Mouse (Mus musculus) frontal cortex, adult (tissue): ENCODE measurements around the gene Wbp1.
A peak's percentile ranks its signal among the peaks of the same experiment; 100 is the strongest.

Source experiments
- ATAC-seq: cut with Nextera tagmentation; 2 replicates; pipeline ENCODE4 v1.9.2; 2017; ENCODE audit warnings: mild to moderate bottlenecking, moderate library complexity, mixed read lengths; ENCODE audit not compliant: low TSS enrichment

Wbp1 gene

GRCm38 (mm10) chr6:83116373-83117164 lies 4.8 kb downstream of the Wbp1 start:
- no peak for ATAC-seq

DNA sequence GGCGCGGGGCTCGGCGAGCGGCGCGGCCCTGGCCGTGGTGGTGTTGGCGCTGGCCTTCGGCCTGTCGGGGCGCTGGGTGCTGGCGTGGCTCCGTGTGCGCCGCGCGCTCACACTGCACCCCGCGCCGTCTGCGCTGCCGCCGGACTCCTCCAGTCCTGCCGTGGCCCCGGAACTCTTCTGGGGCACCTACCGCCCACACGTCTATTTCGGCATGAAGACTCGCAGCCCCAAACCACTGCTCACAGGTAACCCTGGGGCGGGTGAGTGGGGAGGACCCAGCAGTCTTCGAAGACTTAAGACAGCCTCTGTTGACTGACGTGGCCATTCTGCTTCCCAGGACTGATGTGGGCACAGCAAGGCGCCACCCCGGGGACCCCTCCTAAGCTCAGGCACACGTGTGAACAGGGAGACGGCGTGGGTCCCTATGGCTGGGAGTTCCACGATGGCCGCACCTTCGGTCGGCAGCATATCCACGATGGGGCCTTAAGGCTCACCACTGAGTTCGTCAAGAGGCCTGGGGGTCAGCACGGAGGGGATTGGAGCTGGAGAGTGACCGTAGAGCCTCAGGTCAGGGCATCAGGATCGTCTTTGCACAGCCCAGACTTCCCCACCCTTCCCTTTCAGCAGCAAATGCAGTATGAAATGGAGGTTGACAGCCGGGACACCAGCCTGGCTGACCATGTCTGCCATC lies 5.5 kb downstream of the Wbp1 start:
- ATAC-seq, result peak; percentile 28

- ATAC-seq, result peak; percentile 87
Observed at GRCm38 (mm10) chr6:83115011-83115671, 6.2 kb downstream of the Wbp1 start, which contains the start of gene Mogs. Gene Mogs, plus strand, starts transcription at chr6:83115496.

- ATAC-seq, result no peak
Observed at GRCm38 (mm10) chr6:83111510-83112136, 9.7 kb downstream of the Wbp1 start.

DNA sequence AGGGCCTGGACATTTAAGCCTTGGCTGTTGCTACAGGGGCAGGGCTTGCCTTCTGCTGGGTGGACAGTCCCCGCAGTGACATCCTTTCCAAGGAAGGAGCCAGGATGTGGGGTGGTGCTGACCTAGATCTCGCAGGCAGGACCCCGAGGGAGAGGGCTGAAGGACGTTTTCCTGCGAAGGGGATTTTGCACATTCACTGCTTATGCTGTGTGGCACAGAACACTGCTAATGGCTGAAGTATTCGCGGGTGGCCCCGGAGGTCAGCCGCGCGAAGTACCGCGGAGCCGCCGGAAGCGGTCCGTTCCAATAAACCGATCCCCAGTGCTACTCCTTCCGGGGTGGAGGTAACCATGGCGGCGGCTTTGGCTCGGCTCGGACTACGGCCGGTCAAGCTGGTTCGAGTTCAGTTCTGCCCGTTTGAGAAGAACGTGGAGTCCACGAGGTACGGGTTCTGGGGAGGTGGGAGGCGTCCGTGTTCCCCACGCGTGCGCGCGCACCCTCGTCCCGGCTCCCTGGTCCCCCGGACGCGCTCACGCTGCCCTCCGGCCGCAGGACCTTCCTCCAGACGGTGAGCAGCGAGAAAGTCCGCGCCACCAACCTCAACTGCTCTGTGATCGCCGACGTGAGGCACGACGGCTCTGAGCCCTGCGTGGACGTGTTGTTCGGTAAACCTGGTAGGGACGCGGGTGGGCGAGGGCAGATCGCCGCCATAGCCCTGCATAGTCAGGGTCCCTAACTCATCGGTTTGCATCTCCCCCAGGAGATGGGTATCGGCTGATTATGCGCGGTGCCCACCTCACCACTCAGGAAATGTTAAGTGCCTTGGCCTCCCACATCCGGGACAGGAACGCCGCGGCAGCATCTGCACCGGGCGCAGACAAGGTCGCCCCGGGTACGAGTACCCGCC lies 12.3 kb downstream of the Wbp1 start, which contains the start of gene Mrpl53:
TSS of gene Mrpl53 (plus strand) at position 279 of the 907 bp plus-strand sequence.
- ATAC-seq, result peak; percentile 82

GRCm38 (mm10) chr6:83107566-83108400 lies 13.6 kb downstream of the Wbp1 start:
- ATAC-seq, result no peak

DNA sequence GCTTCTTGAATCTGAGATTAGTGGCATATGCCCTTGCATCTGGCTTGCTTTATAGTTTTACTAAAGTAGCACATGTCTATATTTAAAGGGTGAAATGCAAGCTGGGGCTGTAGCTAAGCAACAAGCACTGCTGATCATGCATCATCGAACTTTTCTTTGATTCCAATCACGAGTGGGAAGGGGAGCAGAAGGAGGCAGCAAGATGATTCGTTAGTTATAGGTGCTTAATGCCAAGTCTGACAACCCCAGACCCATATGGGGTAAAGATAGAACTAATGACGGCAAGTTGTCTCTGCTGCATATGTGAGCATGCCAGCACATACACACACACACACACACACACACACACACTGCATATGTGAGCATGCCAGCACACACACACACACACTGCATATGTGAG lies 17.2 kb downstream of the Wbp1 start:
- no peak for ATAC-seq

DNA sequence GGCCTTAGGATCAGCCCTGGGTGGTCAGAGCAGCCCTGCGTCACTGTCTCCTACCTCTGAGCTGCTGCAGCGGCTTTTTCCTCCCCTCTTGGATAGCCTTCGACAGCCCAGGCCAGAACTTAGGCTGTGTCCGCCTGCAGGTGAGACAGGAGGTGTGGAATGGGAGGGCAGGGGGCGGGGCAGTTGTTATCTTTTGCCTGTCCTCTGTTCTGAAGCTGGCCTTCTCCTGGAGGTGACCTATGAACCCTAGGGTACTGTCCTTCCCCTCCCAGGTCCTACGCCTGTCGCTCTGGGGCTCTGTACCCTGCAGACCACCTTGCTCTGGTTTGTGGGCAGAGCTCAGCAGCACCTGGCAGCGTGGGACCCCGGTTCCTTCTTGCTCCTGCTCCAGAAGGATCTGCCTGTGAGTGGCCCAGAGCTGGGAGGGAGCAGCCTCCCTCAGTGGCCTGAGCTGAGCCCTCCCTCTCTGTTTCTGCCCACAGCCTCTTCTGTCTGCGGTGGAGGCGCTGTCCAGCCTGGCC lies 18.2 kb downstream of the Wbp1 start:
- ATAC-seq, result no peak

- peak; percentile 75 for ATAC-seq
Observed at GRCm38 (mm10) chr6:83101688-83102556, 19.4 kb downstream of the Wbp1 start.

- peak; percentile 62 for ATAC-seq
Observed at GRCm38 (mm10) chr6:83101316-83101687, 20.1 kb downstream of the Wbp1 start, which contains the start of the genes Ccdc142 and Gm42688. Gene Ccdc142, plus strand, starts transcription at chr6:83101601. Gene Gm42688, plus strand, starts transcription at chr6:83101617.

- no peak for ATAC-seq
Observed at GRCm38 (mm10) chr6:83098411-83098810, 22.9 kb downstream of the Wbp1 start.

- no peak for ATAC-seq
Observed at GRCm38 (mm10) chr6:83095968-83096367, 25.4 kb downstream of the Wbp1 start.

GRCm38 (mm10) chr6:83092416-83093127 lies 28.8 kb downstream of the Wbp1 start:
- no peak for ATAC-seq

DNA sequence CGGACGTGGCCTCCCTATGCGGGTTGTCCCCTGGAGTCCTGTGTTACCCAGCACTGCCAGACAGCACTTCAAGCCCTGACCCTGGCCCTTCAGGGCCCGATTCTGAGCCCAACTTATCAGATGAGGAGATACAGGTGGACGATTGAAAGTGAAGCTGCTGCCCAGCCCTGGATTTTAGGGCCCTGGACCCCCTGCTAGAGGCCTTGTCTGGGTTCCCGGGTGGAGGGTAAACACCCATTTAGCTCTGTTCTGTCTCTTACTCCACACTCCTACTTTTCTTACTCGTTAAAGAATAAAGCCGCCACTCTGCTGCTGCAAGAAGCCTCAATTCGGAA lies 33.5 kb downstream of the Wbp1 start:
- no peak for ATAC-seq

- ATAC-seq, result no peak
Observed at GRCm38 (mm10) chr6:83087205-83087925, 34.0 kb downstream of the Wbp1 start.

- ATAC-seq, result no peak
Observed at GRCm38 (mm10) chr6:83086121-83087035, 35.0 kb downstream of the Wbp1 start, which contains the start of gene Lbx2. Gene Lbx2, plus strand, starts transcription at chr6:83086367.
